Mouse (Mus musculus): ENCODE data around the gene Arf1. TPM values are rescaled to one million over a fixed set of nuclear protein-coding genes. Genes with fewer than 3 reads are reported as not detected.
A peak's percentile ranks its signal among the peaks of the same experiment; 100 is the strongest.

Arf1 gene
- total and polyA plus RNA-seq, 2 experiments from 2014 or later: 378 to 540 TPM

GRCm38 (mm10) chr11:59201216-59202002 is 26.7 kb downstream of the Arf1 start:
- Histone ChIP-seq H3K27me3 (ENCODE audit: control insufficient read depth, insufficient read depth, low read length) (no peaks in the 10 kb centered on the region), H3K4me2 (ENCODE audit: low read depth, low read length) (peak overlapping the region; percentile 77), H3K36me3 (replicated peaks; ENCODE audit: control insufficient read depth, insufficient read depth, low read length) (peaks cover 22% of the 10 kb centered on the region), H3K4me3 (ENCODE audit: low read depth, low read length) (peak overlapping the region; percentile 87), H3K9ac (replicated peaks; ENCODE audit: low read depth, low read length) (peak overlapping the region; percentile 78), H3K27ac (ENCODE audit: low read depth) (peak overlapping the region; percentile 77), H3K9me3 (replicated peaks; ENCODE audit: control insufficient read depth, low read length) (no peaks in the 10 kb centered on the region), H3K4me1 (ENCODE audit: control insufficient read depth, insufficient read depth) (peaks cover 15% of the 10 kb centered on the region)
- 24% methylated on average over 16 of the region's 16 CpGs for WGBS
- TF ChIP-seq CTCF (IDR thresholded peaks at IDR 0.05; ENCODE audit: low read depth) (no peak), EP300 (IDR thresholded peaks at IDR 0.05; ENCODE audit: low read depth) (no peak)
- ATAC-seq (ENCODE audit: insufficient read depth, low read depth) (0 out of 2 replicates have a peak, but pooled peaks have one; percentile 1), DNase-seq (ENCODE audit: low spot score) (no peak)

- DNase-seq (ENCODE audit: low spot score): no peak
- Histone ChIP-seq H3K4me1 (ENCODE audit: control insufficient read depth, insufficient read depth) (peaks cover 10% of the 10 kb centered on the region), H3K9ac (replicated peaks; ENCODE audit: low read depth, low read length) (no peak overlapping the region), H3K9me3 (replicated peaks; ENCODE audit: control insufficient read depth, low read length) (no peaks in the 10 kb centered on the region), H3K27me3 (ENCODE audit: control insufficient read depth, insufficient read depth, low read length) (no peaks in the 10 kb centered on the region), H3K4me2 (ENCODE audit: low read depth, low read length) (no peak overlapping the region), H3K36me3 (replicated peaks; ENCODE audit: control insufficient read depth, insufficient read depth, low read length) (no peaks in the 10 kb centered on the region), H3K4me3 (ENCODE audit: low read depth, low read length) (no peak overlapping the region), H3K27ac (ENCODE audit: low read depth) (no peak overlapping the region)
- no peak for ATAC-seq (ENCODE audit: insufficient read depth, low read depth)
- TF ChIP-seq CTCF (IDR thresholded peaks at IDR 0.05; ENCODE audit: low read depth): no peak
- TF ChIP-seq EP300 (IDR thresholded peaks at IDR 0.05; ENCODE audit: low read depth): no peak
These were observed 31.8 kb downstream of the Arf1 start for GRCm38 (mm10) chr11:59196230-59196629.

- Histone ChIP-seq H3K9me3 (replicated peaks; ENCODE audit: control insufficient read depth, low read length) (no peaks in the 10 kb centered on the region), H3K36me3 (replicated peaks; ENCODE audit: control insufficient read depth, insufficient read depth, low read length) (no peaks in the 10 kb centered on the region), H3K4me1 (ENCODE audit: control insufficient read depth, insufficient read depth) (peaks cover 12% of the 10 kb centered on the region), H3K9ac (replicated peaks; ENCODE audit: low read depth, low read length) (peak within 1 kb of the TSS; percentile 56), H3K4me3 (ENCODE audit: low read depth, low read length) (peak within 1 kb of the TSS; percentile 64), H3K4me2 (ENCODE audit: low read depth, low read length) (peak within 1 kb of the TSS; percentile 74), H3K27ac (ENCODE audit: low read depth) (peak within 1 kb of the TSS; percentile 92), H3K27me3 (ENCODE audit: control insufficient read depth, insufficient read depth, low read length) (no peaks in the 10 kb centered on the region)
- WGBS: 4% methylated on average over 16 of the region's 16 CpGs
- DNase-seq (ENCODE audit: low spot score) (no peak), ATAC-seq (ENCODE audit: insufficient read depth, low read depth) (no peak)
- TF ChIP-seq CTCF (IDR thresholded peaks at IDR 0.05; ENCODE audit: low read depth) (no peak), EP300 (IDR thresholded peaks at IDR 0.05; ENCODE audit: low read depth) (0 out of 2 replicates have a peak, but pooled peaks have one; percentile 25)
These were observed 36.0 kb downstream of the Arf1 start, which contains the start of gene Guk1 for GRCm38 (mm10) chr11:59192059-59192386. Gene Guk1 (minus strand): TSS chr11:59192212.

- ATAC-seq (ENCODE audit: insufficient read depth, low read depth): peak; percentile 96
- peaks cover 12% of the 10 kb centered on the region for H3K4me1 ChIP-seq (ENCODE audit: control insufficient read depth, insufficient read depth)
- peak overlapping the region; percentile 56 for H3K9ac ChIP-seq (replicated peaks; ENCODE audit: low read depth, low read length)
- WGBS: under 1% methylated on average over 57 of the region's 59 CpGs
- peak; percentile 93 for DNase-seq (ENCODE audit: low spot score)
- TF ChIP-seq EP300 (IDR thresholded peaks at IDR 0.05; ENCODE audit: low read depth) (peak; percentile 68; the same call in 1 of the 2 replicates), CTCF (IDR thresholded peaks at IDR 0.05; ENCODE audit: low read depth) (no peak)
- peak overlapping the region; percentile 74 for H3K4me2 ChIP-seq (ENCODE audit: low read depth, low read length)
- no peaks in the 10 kb centered on the region for H3K36me3 ChIP-seq (replicated peaks; ENCODE audit: control insufficient read depth, insufficient read depth, low read length)
- H3K27ac ChIP-seq (ENCODE audit: low read depth): peak overlapping the region; percentile 92
- no peaks in the 10 kb centered on the region for H3K27me3 ChIP-seq (ENCODE audit: control insufficient read depth, insufficient read depth, low read length)
- no peaks in the 10 kb centered on the region for H3K9me3 ChIP-seq (replicated peaks; ENCODE audit: control insufficient read depth, low read length)
- H3K4me3 ChIP-seq (ENCODE audit: low read depth, low read length): peak overlapping the region; percentile 64
These were observed 36.6 kb downstream of the Arf1 start for GRCm38 (mm10) chr11:59191231-59192058.

- Histone ChIP-seq H3K27me3 (ENCODE audit: control insufficient read depth, insufficient read depth, low read length) (no peaks in the 10 kb centered on the region), H3K4me3 (ENCODE audit: low read depth, low read length) (no peak overlapping the region), H3K9ac (replicated peaks; ENCODE audit: low read depth, low read length) (no peak overlapping the region), H3K4me1 (ENCODE audit: control insufficient read depth, insufficient read depth) (peaks cover 23% of the 10 kb centered on the region), H3K27ac (ENCODE audit: low read depth) (no peak overlapping the region), H3K9me3 (replicated peaks; ENCODE audit: control insufficient read depth, low read length) (no peaks in the 10 kb centered on the region), H3K36me3 (replicated peaks; ENCODE audit: control insufficient read depth, insufficient read depth, low read length) (peaks cover 20% of the 10 kb centered on the region), H3K4me2 (ENCODE audit: low read depth, low read length) (no peak overlapping the region)
- DNase-seq (ENCODE audit: low spot score) (no peak), ATAC-seq (ENCODE audit: insufficient read depth, low read depth) (no peak)
- TF ChIP-seq CTCF (IDR thresholded peaks at IDR 0.05; ENCODE audit: low read depth) (no peak), EP300 (IDR thresholded peaks at IDR 0.05; ENCODE audit: low read depth) (no peak)
- 78% methylated on average over 6 of the region's 6 CpGs for WGBS
These were observed 40.4 kb downstream of the Arf1 start for GRCm38 (mm10) chr11:59187706-59188105.
